Mouse (Mus musculus): ENCODE results near the gene Urad. TPM values are rescaled to one million over a fixed set of nuclear protein-coding genes. Genes with fewer than 3 reads are reported as not detected.

Urad gene
- polyA plus RNA-seq, 1 experiment = not detected

DNA sequence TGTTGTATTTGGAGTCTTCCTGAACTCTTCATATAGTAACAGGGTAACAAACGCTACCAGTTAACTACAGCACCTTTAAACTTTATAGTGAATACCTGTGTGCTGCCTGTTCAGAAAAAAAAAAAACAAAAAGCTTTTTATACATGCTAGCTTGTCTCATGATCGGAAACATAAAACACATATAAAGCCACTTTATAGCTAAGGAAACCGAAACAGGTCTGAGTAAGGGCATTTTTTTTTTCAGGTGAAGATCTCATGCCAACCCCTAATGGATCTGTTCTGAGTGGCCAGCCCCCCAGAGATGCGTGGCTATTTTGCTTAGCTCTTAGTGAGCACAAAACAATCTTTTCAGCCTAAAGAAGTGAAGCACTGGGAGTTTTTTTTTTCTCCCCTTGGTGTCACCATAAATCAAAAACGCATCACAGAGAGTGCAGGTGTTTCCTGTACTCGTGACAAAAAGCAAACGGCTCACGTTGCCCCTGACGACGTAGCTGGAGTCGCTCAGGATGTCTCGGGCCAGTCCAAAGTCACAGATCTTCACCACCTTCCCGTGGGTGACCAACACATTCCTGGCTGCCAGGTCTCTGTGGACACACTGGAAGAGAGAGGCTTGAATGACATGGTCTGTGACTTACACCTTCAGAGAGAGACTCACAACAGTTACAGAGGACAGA lies 18.6 kb upstream of the Urad start:
- H3K4me3 ChIP-seq (ENCODE audit: insufficient read depth, low read depth, low read length) = no peak overlapping the region
- no peak overlapping the region for H3K27ac ChIP-seq (replicated peaks; ENCODE audit: low read depth, low read length)
- no peaks in the 10 kb centered on the region for H3K4me1 ChIP-seq (ENCODE audit: control insufficient read depth, insufficient read depth, insufficient read length, low read length)

DNA sequence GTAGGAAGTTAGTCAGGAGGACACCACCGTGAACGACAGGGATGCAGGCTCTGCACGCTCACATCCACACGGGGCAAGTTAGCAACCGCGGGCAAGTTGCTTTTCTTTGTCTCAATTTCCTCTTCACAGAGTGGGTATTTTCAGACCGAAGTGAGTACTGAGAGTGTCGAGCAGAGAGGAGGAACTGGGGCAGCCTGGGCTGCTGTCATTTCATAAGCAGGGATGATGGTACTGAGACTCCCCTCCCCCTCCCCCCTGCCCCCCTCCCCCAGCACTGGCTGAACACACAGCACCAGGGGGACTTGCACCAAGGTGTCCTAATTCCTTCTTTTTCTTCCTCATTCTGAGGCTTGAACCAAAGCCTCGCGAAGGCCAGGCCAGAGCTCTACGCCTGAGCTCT lies 17.3 kb upstream of the Urad start:
- no peaks in the 10 kb centered on the region for H3K4me1 ChIP-seq (ENCODE audit: control insufficient read depth, insufficient read depth, insufficient read length, low read length)
- H3K4me3 ChIP-seq (ENCODE audit: insufficient read depth, low read depth, low read length) = no peak overlapping the region
- H3K27ac ChIP-seq (replicated peaks; ENCODE audit: low read depth, low read length) = no peak overlapping the region

DNA sequence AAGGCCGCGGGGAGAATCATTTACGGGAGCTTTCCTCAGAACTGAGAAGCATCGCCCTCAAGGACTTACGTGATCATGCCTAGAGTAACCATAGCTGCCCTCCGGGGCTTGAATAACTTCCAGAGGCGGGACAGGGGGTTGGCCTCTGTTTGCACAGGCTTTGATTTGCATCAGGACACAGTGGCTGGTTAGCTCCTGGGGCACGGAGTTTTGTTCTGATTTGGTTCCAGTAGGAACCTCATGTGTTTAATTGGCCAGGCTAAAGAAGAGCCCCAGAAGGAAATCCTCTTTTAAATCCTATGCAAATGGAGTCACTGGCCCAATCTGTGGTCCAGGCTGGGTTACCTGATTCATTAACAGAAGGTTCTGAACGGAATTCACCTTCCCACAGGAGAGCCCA lies 16.7 kb upstream of the Urad start:
- Histone ChIP-seq H3K27ac (replicated peaks; ENCODE audit: low read depth, low read length) (no peak overlapping the region), H3K4me3 (ENCODE audit: insufficient read depth, low read depth, low read length) (no peak overlapping the region), H3K4me1 (ENCODE audit: control insufficient read depth, insufficient read depth, insufficient read length, low read length) (no peaks in the 10 kb centered on the region)

GRCm38 (mm10) chr5:147332711-147333110 lies 10.5 kb upstream of the Urad start:
- Histone ChIP-seq H3K27ac (replicated peaks; ENCODE audit: low read depth, low read length) (no peak overlapping the region), H3K4me3 (ENCODE audit: insufficient read depth, low read depth, low read length) (no peak overlapping the region), H3K4me1 (ENCODE audit: control insufficient read depth, insufficient read depth, insufficient read length, low read length) (no peaks in the 10 kb centered on the region)

GRCm38 (mm10) chr5:147331547-147331946 lies 9.3 kb upstream of the Urad start:
- Histone ChIP-seq H3K4me3 (ENCODE audit: insufficient read depth, low read depth, low read length) (no peak overlapping the region), H3K4me1 (ENCODE audit: control insufficient read depth, insufficient read depth, insufficient read length, low read length) (no peaks in the 10 kb centered on the region), H3K27ac (replicated peaks; ENCODE audit: low read depth, low read length) (no peak overlapping the region)

DNA sequence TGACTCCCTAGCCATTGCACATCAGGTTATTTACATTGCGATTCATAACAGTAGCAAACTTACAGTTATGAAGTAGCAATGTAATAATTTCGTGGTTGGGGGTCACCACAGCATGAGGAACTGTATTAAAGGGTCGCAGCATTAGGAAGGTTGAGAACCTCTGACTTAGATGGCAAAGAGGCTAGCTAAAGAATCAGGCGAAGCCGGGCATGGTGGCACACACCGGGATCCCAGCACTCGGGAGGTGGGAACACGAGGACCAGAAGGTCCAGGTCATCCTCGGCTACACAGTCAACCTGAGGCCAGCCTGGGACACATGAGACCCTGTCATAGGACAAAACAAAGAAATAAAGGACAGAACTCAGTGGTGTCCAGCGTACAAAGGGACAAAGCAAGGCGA lies 7.7 kb upstream of the Urad start:
- H3K27ac ChIP-seq (replicated peaks; ENCODE audit: low read depth, low read length) = no peak overlapping the region
- no peak overlapping the region for H3K4me3 ChIP-seq (ENCODE audit: insufficient read depth, low read depth, low read length)
- H3K4me1 ChIP-seq (ENCODE audit: control insufficient read depth, insufficient read depth, insufficient read length, low read length) = no peaks in the 10 kb centered on the region

DNA sequence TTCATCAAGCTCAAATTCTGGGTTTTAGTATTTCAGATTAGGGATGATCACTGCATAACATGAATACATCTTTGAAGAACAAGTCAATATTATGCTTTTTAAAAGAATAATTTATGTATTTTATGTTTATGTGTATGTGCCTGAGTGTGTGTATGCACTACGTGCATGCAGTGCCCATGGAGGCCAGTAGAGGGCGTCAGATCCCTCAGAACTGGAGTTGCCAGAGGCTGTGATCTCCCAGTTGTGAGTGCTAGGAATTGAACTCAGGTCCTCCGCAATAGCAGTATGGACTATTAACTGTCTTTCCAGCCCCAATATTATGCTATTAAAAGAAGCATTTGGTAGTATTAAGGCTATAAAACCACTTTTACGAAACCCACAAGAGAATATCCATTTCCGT lies 5.4 kb upstream of the Urad start:
- H3K4me3 ChIP-seq (ENCODE audit: insufficient read depth, low read depth, low read length) = no peak overlapping the region
- no peaks in the 10 kb centered on the region for H3K4me1 ChIP-seq (ENCODE audit: control insufficient read depth, insufficient read depth, insufficient read length, low read length)

DNA sequence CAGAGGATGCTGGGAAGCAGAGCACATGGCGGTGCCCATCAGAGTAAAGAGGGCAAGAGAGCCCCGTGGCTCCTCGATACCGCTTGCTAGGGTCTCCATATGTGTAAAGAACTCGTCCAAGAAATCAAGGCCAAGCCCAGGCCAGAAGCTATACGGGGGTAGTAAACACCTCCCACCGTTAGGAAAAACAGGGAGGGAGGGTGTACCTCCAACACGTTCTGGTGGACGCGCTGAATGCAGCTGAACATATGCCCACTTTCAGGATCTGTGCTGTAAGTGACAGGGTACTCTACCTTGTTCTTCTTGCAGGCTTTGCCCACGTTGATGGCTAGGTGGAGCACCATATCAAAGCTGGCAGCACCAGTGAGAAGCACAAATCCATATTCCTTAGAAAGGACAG lies 3.7 kb upstream of the Urad start:
- Histone ChIP-seq H3K4me1 (ENCODE audit: control insufficient read depth, insufficient read depth, insufficient read length, low read length) (no peaks in the 10 kb centered on the region), H3K27ac (replicated peaks; ENCODE audit: low read depth, low read length) (no peak overlapping the region), H3K4me3 (ENCODE audit: insufficient read depth, low read depth, low read length) (no peak overlapping the region)

More for the DNA sequence above, 5.4 kb upstream of the Urad start:
- no peak overlapping the region for H3K27ac ChIP-seq (replicated peaks; ENCODE audit: low read depth, low read length)

GRCm38 (mm10) chr5:147323237-147323917 lies 1.1 kb upstream of the Urad start:
- no peaks in the 10 kb centered on the region for H3K4me1 ChIP-seq (ENCODE audit: control insufficient read depth, insufficient read depth, insufficient read length, low read length)
- no peak overlapping the region for H3K27ac ChIP-seq (replicated peaks; ENCODE audit: low read depth, low read length)
- H3K4me3 ChIP-seq (ENCODE audit: insufficient read depth, low read depth, low read length) = no peak overlapping the region

DNA sequence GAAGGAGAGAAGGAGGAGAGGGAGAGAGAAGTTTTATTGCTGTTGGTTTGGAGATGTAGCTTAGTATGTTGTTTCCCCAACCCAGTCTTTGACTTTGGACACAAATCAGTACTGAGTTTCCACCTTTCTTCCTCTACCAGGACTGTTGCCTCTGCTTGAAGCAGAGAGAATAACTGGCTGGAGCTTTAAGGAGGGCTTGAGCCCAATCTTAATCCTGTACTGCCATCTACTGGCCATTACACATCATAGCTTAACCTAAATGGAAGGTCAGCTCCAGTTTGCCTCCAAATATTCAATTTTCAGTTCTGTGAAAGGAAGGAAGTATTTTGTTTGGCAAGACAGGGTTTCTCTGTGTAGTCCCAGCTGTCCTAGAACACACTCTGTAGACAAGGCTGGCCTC lies 2.6 kb downstream of the Urad start:
- Histone ChIP-seq H3K4me3 (ENCODE audit: insufficient read depth, low read depth, low read length) (no peak overlapping the region), H3K27ac (replicated peaks; ENCODE audit: low read depth, low read length) (no peak overlapping the region), H3K4me1 (ENCODE audit: control insufficient read depth, insufficient read depth, insufficient read length, low read length) (no peaks in the 10 kb centered on the region)

GRCm38 (mm10) chr5:147317991-147318390 lies 4.2 kb downstream of the Urad start:
- Histone ChIP-seq H3K27ac (replicated peaks; ENCODE audit: low read depth, low read length) (no peak overlapping the region), H3K4me1 (ENCODE audit: control insufficient read depth, insufficient read depth, insufficient read length, low read length) (no peaks in the 10 kb centered on the region), H3K4me3 (ENCODE audit: insufficient read depth, low read depth, low read length) (no peak overlapping the region)

- Histone ChIP-seq H3K27ac (replicated peaks; ENCODE audit: low read depth, low read length) (no peak overlapping the region), H3K4me3 (ENCODE audit: insufficient read depth, low read depth, low read length) (no peak overlapping the region), H3K4me1 (ENCODE audit: control insufficient read depth, insufficient read depth, insufficient read length, low read length) (no peaks in the 10 kb centered on the region)
Measured at GRCm38 (mm10) chr5:147317321-147317720, 4.9 kb downstream of the Urad start.

DNA sequence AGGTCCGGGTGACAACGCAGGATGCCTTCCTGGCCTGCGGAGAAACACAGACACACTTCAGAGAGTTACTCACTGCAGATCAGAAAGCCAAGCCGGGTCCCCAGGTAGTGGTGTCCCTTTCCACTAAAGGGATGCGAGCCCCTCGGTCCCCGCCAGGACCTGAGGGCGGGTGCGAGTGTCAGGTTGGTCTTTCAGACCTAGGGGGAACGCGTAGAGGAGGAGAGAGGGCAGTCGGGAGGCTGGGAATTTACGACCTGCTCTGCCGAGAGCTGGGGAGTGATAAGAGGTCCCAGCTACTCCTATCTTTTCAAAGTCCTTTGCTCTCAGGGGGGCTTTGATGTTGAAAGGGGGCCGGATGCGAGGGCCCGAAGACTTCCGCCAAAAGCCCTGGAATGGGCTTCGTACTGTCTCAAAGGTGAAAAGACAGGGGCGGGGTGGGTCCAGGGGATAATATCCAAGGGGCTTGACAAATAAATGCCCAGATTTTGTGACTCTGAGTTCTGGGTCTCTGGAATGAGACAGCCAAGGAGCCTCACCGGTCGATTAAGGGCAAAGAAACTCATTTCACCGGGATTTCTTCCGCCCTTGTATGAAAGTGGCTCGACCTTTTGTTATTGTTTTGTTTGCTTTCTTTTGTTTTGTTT lies 6.7 kb downstream of the Urad start:
- Histone ChIP-seq H3K4me3 (ENCODE audit: insufficient read depth, low read depth, low read length) (no peak overlapping the region), H3K27ac (replicated peaks; ENCODE audit: low read depth, low read length) (no peak overlapping the region), H3K4me1 (ENCODE audit: control insufficient read depth, insufficient read depth, insufficient read length, low read length) (no peaks in the 10 kb centered on the region)

GRCm38 (mm10) chr5:147314646-147315431 lies 7.4 kb downstream of the Urad start:
- Histone ChIP-seq H3K27ac (replicated peaks; ENCODE audit: low read depth, low read length) (no peak overlapping the region), H3K4me3 (ENCODE audit: insufficient read depth, low read depth, low read length) (no peak overlapping the region), H3K4me1 (ENCODE audit: control insufficient read depth, insufficient read depth, insufficient read length, low read length) (no peaks in the 10 kb centered on the region)
